Mouse (Mus musculus) ES-Bruce4 (cell line): ENCODE measurements around the gene Chrnb4.

Experiments
- CTCF ChIP-seq: IDR thresholded peaks from one replicate; pipeline ENCODE4 v1.8.1; 2011; ENCODE audit warnings: low read depth, low read length
- EP300 ChIP-seq: IDR thresholded peaks from 2 replicates; pipeline ENCODE4 v1.6.1; 2011; ENCODE audit warnings: low read depth, low read length; ENCODE audit not compliant: insufficient read depth
- POLR2A ChIP-seq: IDR thresholded peaks from one replicate; pipeline ENCODE4 v1.8.1; 2011; ENCODE audit warnings: low read length; ENCODE audit not compliant: insufficient read depth

DNA sequence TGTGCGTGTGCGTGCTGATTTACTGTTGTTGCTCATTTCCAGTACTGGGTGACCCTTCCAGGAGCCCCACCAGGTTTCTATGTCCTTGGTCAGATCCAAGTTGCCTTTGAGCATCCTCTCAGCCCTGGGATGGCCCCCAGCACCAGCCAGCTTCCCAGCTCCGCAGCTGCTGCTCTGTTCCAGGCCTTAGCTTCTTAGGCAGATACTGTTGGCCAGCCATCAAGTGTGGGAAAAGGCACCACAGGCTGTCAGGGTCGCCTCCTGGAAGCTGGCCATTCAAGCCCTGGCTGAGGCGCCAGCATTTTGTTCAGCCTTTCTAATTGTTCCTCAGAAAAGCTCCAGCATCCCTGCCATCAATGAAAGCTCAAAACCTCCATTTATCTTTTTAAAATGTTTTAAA, 8.6 kb downstream of the Chrnb4 start:
- no peak for TF ChIP-seq CTCF
- no peak for TF ChIP-seq POLR2A
- TF ChIP-seq EP300, result no peak
